Mouse (Mus musculus) bone marrow macrophage, adult 2 months (primary cell): ENCODE data around the gene Igsf9.

Source experiments
- CTCF ChIP-seq: IDR thresholded peaks from 2 replicates; pipeline ENCODE4 v1.5.1; 2012; ENCODE audit warnings: low read depth, mild to moderate bottlenecking, low read length, moderate library complexity
- POLR2A ChIP-seq: IDR thresholded peaks from 2 replicates; pipeline ENCODE4 v1.6.1; 2012; ENCODE audit warnings: mild to moderate bottlenecking, low read depth, low read length, borderline replicate concordance

DNA sequence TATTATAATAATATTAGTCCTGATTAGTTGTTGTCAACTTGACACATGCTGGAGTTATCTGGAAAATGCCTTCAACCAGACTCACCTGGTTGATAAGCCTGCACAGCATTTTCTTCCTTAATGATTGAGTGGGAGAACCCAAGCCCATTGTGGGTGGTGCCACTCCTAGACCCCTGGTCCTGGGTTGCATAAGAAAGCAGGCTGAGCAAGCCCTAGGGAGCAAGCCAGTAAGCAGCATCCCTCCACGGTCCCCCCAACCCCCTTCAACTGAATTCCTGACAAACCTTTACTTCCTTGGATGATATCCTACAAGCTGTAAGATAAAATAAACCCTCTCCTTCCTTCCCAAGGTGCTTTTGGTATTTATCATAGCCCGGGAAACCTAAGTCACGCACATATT, 24.4 kb upstream of the Igsf9 start:
- TF ChIP-seq CTCF (no peak), POLR2A (no peak)
